In the genomic region with DNA sequence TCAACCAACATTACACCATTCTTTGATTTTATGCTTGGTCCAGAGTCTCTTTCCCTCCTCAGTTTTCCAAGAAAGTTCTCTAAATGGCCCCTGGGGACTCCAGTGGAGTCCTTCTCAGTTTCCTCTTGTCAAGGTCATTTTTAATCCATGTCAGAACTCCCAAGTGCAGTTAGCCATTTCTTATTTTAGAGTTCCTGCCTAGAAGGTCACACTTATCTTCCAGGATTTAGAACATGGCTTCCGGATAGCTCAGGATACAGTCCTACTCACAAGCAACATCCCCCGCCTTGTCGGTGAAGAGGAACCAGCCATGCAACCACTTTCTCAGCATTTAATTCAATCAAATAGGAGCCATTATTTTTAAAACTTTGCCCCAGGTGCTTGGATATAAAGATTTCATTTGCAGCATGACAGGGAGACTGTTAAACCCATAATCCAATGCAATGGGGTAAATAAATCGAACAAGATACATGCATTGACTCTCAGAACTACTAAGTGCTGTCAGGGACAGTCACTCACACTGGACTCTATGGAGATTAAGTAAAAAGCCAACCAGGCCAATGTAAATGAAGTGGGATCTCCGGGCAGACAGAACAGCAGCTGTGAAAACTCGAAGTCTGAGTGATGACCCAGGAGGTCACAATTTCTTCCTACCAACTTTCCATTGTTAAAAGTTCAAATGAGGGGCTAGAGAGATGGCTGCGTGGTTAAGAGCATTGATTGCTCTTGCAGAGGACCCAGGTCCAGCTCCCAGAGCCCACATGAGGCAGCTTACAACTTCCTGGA, we compare ENCODE assay signal across 11 mouse cellular contexts. TPM values are rescaled to one million over a fixed set of nuclear protein-coding genes. Genes with fewer than 3 reads are reported as not detected.
DNase-seq lines count a peak whose midpoint lies in the region; ATAC-seq and TF ChIP-seq lines count a peak whose summit lies in the region.
"Had no signal": no experiment of that assay in that cellular context is flagged by ENCODE, and none has a peak within 500 bp of the region (broad histone marks: within the 10 kb centered on the region; RNA-seq: fewer than 3 reads in every experiment).

No protein-coding gene starts in this region.

- H3K27ac ChIP-seq in gastrocnemius, adult 2 months: peak overlapping the region; percentile 32
- H3K27ac ChIP-seq in midbrain, embryonic 10.5 days (replicated peaks): peak overlapping the region; percentile 60; the same call in 1 of the 2 replicates
- no peak overlapping the region for H3K27ac ChIP-seq in midbrain, embryonic 16.5 days (ENCODE audit: low read length)
- peak overlapping the region; percentile 49; the same call in 1 of the 2 replicates for H3K27ac ChIP-seq in intestine, embryonic 15.5 days
- 0 out of 2 replicates have a peak overlapping the region, but pooled peaks have one; percentile 37 for H3K27ac ChIP-seq in midbrain, embryonic 14.5 days (replicated peaks; ENCODE audit: low read depth, low read length)
- H3K27ac ChIP-seq: limb, embryonic 10.5 days had no signal

- intact Hi-C loops in gastrocnemius, adult 2 months (cut with DNase I): no loop called here

- H3K9ac ChIP-seq in midbrain, embryonic 16.5 days (ENCODE audit: low read depth, low read length): no peak overlapping the region
- no peak overlapping the region for H3K9ac ChIP-seq in intestine, embryonic 15.5 days
- H3K9ac ChIP-seq in midbrain, embryonic 14.5 days (replicated peaks; ENCODE audit: low read length): no peak overlapping the region
- H3K9ac ChIP-seq: midbrain, embryonic 12.5 days had no signal

- no peaks in the 10 kb centered on the region for H3K36me3 ChIP-seq in midbrain, embryonic 10.5 days
- H3K36me3 ChIP-seq in midbrain, embryonic 16.5 days (ENCODE audit: control insufficient read depth, insufficient read depth, low read length): no peaks in the 10 kb centered on the region
- H3K36me3 ChIP-seq in intestine, embryonic 15.5 days: no peaks in the 10 kb centered on the region
- H3K36me3 ChIP-seq in midbrain, embryonic 14.5 days (ENCODE audit: control insufficient read depth, insufficient read depth, low read length): no peaks in the 10 kb centered on the region
- H3K36me3 ChIP-seq: limb, embryonic 10.5 days; midbrain, embryonic 12.5 days had no signal

- no peaks in the 10 kb centered on the region for H3K27me3 ChIP-seq in midbrain, embryonic 10.5 days (ENCODE audit: low read depth, poor library complexity, severe bottlenecking)
- H3K27me3 ChIP-seq in midbrain, embryonic 16.5 days (ENCODE audit: control insufficient read depth, insufficient read depth, low read depth, low read length): no peaks in the 10 kb centered on the region
- H3K27me3 ChIP-seq in intestine, embryonic 15.5 days (replicated peaks): no peaks in the 10 kb centered on the region
- H3K27me3 ChIP-seq in midbrain, embryonic 14.5 days (ENCODE audit: control insufficient read depth, insufficient read depth, low read length): no peaks in the 10 kb centered on the region
- H3K27me3 ChIP-seq: midbrain, embryonic 12.5 days had no signal

- no peaks in the 10 kb centered on the region for H3K9me3 ChIP-seq in midbrain, embryonic 10.5 days (replicated peaks)
- no peaks in the 10 kb centered on the region for H3K9me3 ChIP-seq in midbrain, embryonic 16.5 days (replicated peaks; ENCODE audit: control insufficient read depth, low read length, poor library complexity, severe bottlenecking)
- no peaks in the 10 kb centered on the region for H3K9me3 ChIP-seq in intestine, embryonic 15.5 days
- H3K9me3 ChIP-seq in midbrain, embryonic 14.5 days (ENCODE audit: control insufficient read depth, low read length): no peaks in the 10 kb centered on the region
- H3K9me3 ChIP-seq: limb, embryonic 10.5 days; midbrain, embryonic 12.5 days had no signal

- 67% methylated on average over 7 of the region's 7 CpGs for WGBS in midbrain, embryonic 10.5 days
- WGBS in midbrain, embryonic 16.5 days: 59% methylated on average over 7 of the region's 7 CpGs
- WGBS in intestine, embryonic 15.5 days: 60% methylated on average over 7 of the region's 7 CpGs
- 53% methylated on average over 7 of the region's 7 CpGs for WGBS in midbrain, embryonic 14.5 days

- no peak for ATAC-seq in midbrain, embryonic 16.5 days
- ATAC-seq in intestine, embryonic 15.5 days: no peak
- no peak for ATAC-seq in midbrain, embryonic 14.5 days (ENCODE audit: low FRiP score, low TSS enrichment)

- no peak for TF ChIP-seq CTCF in gastrocnemius, adult 2 months (IDR thresholded peaks at IDR 0.05)

- no peak overlapping the region for H3K4me2 ChIP-seq in midbrain, embryonic 16.5 days (ENCODE audit: low read length)
- H3K4me2 ChIP-seq in intestine, embryonic 15.5 days (replicated peaks): no peak overlapping the region
- H3K4me2 ChIP-seq in midbrain, embryonic 14.5 days (ENCODE audit: low read length): peak overlapping the region; percentile 35; the same call in 1 of the 2 replicates
- H3K4me2 ChIP-seq: midbrain, embryonic 12.5 days had no signal

- H3K4me1 ChIP-seq in midbrain, embryonic 10.5 days: peaks cover 46% of the 10 kb centered on the region
- H3K4me1 ChIP-seq in midbrain, embryonic 16.5 days (ENCODE audit: control insufficient read depth, insufficient read depth, low read length): peaks cover 9% of the 10 kb centered on the region
- 0 out of 2 replicates have a peak, but pooled peaks cover 7% of the 10 kb centered on the region for H3K4me1 ChIP-seq in intestine, embryonic 15.5 days (replicated peaks)
- peaks cover 9% of the 10 kb centered on the region for H3K4me1 ChIP-seq in midbrain, embryonic 14.5 days (ENCODE audit: control insufficient read depth, insufficient read depth, low read length)

- no peak overlapping the region for H3K4me3 ChIP-seq in gastrocnemius, adult 2 months
- no peak overlapping the region for H3K4me3 ChIP-seq in midbrain, embryonic 10.5 days
- no peak overlapping the region for H3K4me3 ChIP-seq in midbrain, embryonic 16.5 days (ENCODE audit: low read depth, low read length)
- no peak overlapping the region for H3K4me3 ChIP-seq in intestine, embryonic 15.5 days (replicated peaks)
- H3K4me3 ChIP-seq in midbrain, embryonic 14.5 days (replicated peaks; ENCODE audit: low read depth, low read length): no peak overlapping the region
- H3K4me3 ChIP-seq: limb, embryonic 10.5 days; midbrain, embryonic 12.5 days had no signal

- DNase-seq in gastrocnemius, adult 2 months: no peak
- no peak for DNase-seq in gastrocnemius, adult 18-20 months (ENCODE audit: low spot score)
- DNase-seq in midbrain, embryonic 10.5 days (ENCODE audit: low spot score): no peak
- DNase-seq in midbrain, embryonic 14.5 days: no peak
- no peak for DNase-seq in frontal cortex, postnatal 36 days (ENCODE audit: low spot score in 2 of 2)
- no peak for DNase-seq in cerebellum, postnatal 14 days
- DNase-seq: adrenal gland, postnatal 25 days had no signal

RNA-seq across cellular contexts. Expression of a gene that starts 6.0 kb away (rescaled TPM):
- total RNA-seq in gastrocnemius, adult 2 months (2021): 1 to 10 TPM; 1.2 to 2.1 TPM
- 1 to 10 TPM; 2.2 to 3.6 TPM for total RNA-seq in gastrocnemius, adult 18-20 months (2021)
- 0.84 and 0.87 TPM in 2 replicates for polyA plus RNA-seq in midbrain, embryonic 10.5 days (2016; fragmentation: Nextera tagmentation; extraction: Ambion mirVana)
- polyA plus RNA-seq in midbrain, embryonic 16.5 days (2015; fragmentation: Nextera tagmentation; extraction: Ambion mirVana): 1.5 and 2.0 TPM in 2 replicates
- polyA plus RNA-seq in intestine, embryonic 15.5 days (2015; fragmentation: Nextera tagmentation; extraction: Ambion mirVana): 22.5 and 24.0 TPM in 2 replicates
- 0.94 and 1.4 TPM in 2 replicates for polyA plus RNA-seq in midbrain, embryonic 14.5 days (2014; fragmentation: Nextera tagmentation; extraction: Ambion mirVana)
